Mouse (Mus musculus): ENCODE measurements around the gene Stag3.

DNA sequence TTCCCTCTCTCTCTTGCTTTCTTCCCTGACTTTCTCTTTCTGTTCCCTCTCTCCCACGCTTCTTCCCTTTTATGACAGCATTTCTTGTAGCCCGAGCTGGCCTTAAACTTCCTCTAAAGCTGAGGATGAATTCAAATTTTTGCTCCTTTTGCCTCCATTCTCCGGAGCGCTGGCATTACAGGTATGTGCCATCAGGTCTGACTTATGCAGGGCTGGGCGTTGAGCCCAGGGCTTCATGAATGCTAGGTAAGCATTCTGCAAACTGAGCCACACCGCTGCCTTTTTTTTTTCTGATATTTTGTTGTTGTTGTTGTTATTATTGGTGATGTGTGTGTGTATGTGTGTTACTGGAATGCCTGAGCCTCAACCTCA lies 15.8 kb upstream of the Stag3 start:
- no peak for TF ChIP-seq GATA1 (IDR thresholded peaks at IDR 0.05; ENCODE audit: borderline replicate concordance, low read length)
- no peak for TF ChIP-seq FLI1 (IDR thresholded peaks at IDR 0.05; ENCODE audit: low read length)

All from megakaryocyte, embryonic 14.5 days (primary cell).